Mouse (Mus musculus) cerebellum, adult 2 months (tissue): ENCODE measurements around the gene Chrnd.

Source experiments
- CTCF ChIP-seq: fragments of 200-500 bp; IDR thresholded peaks from 2 replicates; pipeline ENCODE4 v1.5.1; 2011; ENCODE audit warnings: low read depth, mild to moderate bottlenecking, control low read depth, low read length, moderate library complexity, borderline replicate concordance; ENCODE audit not compliant: insufficient read depth
- POLR2A ChIP-seq: fragments of 200-500 bp; IDR thresholded peaks from 2 replicates; pipeline ENCODE4 v1.6.1; 2011; ENCODE audit warnings: low read length, control low read depth, borderline replicate concordance; ENCODE audit not compliant: insufficient read depth

- no peak for TF ChIP-seq CTCF
- TF ChIP-seq POLR2A: no peak
Measured at GRCm38 (mm10) chr1:87172316-87172715, 18.1 kb upstream of the Chrnd start.
